Mouse (Mus musculus): Measurements from ENCODE around the gene Vmn1r29.
"Not testable (repeated sequence)": the region's sequence is repeated elsewhere in the genome, so short reads cannot be mapped to it uniquely, and the experiment has no call there.

Vmn1r29 gene

GRCm38 (mm10) chr6:58301249-58301648 lies at the start of gene Vmn1r29:
Gene Vmn1r29 (plus strand): TSS chr6:58301549.
- no peak for DNase-seq (ENCODE audit: low read depth, low spot score)

DNA sequence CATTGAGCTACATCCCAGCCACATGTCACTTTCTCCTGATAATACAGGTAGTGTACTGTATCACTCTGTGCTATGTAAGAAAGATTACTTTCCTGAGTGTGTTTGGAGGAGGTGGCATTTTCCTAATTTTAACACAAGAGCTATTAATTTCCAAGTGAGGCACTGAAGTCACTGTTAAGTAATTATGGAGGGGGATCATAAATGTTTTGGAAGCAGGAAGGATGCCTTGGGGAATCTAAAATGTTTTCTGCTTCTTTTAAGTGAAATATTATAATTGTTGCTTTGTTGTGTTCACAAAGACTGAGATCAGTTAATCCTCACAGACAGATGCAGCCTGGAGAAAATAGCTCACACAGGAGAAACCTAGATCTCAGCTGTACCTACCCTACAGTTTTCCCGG lies 39.6 kb upstream of the Vmn1r29 start, which contains the start of gene Vmn1r28:
TSS of gene Vmn1r28 (plus strand) at position 301 of the 400 bp plus-strand sequence.
- no peak for DNase-seq (ENCODE audit: low read depth, low spot score)

- not testable (repeated sequence) for DNase-seq (ENCODE audit: low read depth, low spot score)
Observed at GRCm38 (mm10) chr6:58279661-58280060, 21.7 kb upstream of the Vmn1r29 start.

DNA sequence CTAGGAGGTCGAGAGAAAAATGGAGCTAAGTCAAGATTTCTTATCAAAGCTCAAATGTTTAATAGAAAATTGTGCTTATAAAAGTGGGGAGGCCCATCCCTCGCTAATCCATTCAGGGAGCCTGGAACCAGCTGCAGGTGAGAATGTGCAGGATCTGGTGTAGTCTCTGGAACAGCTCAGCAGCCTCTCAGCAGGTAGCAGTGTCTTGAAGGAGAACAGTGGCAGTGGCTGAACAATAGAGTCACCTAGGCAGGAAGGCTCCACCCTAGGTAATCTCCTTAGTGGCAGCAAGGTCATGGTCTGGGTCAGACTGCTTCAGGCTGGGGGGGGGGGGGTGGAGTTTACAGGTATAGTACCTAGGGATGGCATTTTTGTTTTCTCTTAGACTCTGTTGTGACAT lies 9.1 kb upstream of the Vmn1r29 start:
- no peak for DNase-seq (ENCODE audit: low read depth, low spot score)

DNA sequence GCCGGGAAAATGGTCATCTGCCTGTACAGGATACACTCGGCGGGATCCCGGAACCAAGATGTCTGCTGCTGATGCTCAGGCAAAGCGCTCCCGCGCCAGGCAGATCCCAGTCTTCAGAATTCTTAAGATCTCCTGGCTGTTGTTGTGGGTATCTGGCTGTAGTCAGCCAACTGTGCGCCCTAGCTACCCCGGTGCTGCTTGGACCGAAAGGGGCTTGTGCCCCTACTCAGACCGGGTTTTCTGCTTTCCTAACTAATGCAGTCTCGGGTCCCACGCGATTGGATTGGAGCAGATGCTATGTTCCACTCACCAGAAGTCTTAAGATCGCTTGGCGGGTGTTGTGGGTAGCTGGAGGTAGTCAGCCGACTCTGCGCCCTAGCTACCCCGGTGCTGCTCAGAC lies 2.8 kb upstream of the Vmn1r29 start:
- not testable (repeated sequence) for DNase-seq (ENCODE audit: low read depth, low spot score)

DNA sequence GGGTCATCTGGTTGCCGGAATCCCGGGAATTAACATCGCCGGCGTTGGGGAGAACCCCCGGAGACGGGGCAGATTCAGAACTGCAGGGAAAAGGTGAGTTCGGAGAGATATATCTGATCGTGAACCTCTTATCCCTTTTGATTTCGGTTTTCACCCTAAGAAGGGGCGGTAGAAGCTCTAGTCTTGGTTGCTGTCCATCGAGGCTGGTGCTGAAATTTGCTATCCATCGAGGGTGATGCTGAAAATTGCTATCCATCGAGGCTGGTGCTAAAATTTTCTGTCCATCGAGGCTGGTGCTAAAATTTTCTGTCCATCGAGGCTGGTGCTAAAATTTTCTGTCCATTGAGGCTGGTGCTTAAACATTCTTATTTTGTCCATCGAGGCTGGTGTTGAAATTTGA lies 29.3 kb downstream of the Vmn1r29 start:
- DNase-seq (ENCODE audit: low read depth, low spot score): not testable (repeated sequence)

All from telencephalon, adult 2 months (tissue).